Mouse (Mus musculus) spleen, adult 2 months (tissue): ENCODE data around the gene Fam241b. TPM values are rescaled to one million over a fixed set of nuclear protein-coding genes. Genes with fewer than 3 reads are reported as not detected.

Experiments
- DNase-seq, 2 experiments: peaks; one replicate each; pipeline versions ENCODE4 v3.0.0 to v3.0.0-alpha.2; 2012 to 2021; ENCODE audit warnings: low spot score in 2 of 2, low read depth in 1 of 2
- H3K27ac ChIP-seq: fragments of 200-500 bp; 2 replicates; pipeline ENCODE4 v1.5.1; 2012; ENCODE audit warnings: low read length, inconsistent platforms; ENCODE audit not compliant: insufficient read depth
- H3K27me3 ChIP-seq: fragments of 200-500 bp; 2 replicates; pipeline ENCODE4 v1.6.1; 2012; ENCODE audit warnings: mild to moderate bottlenecking, moderate library complexity, low read length, inconsistent platforms; ENCODE audit not compliant: control insufficient read depth, insufficient read depth
- H3K36me3 ChIP-seq: fragments of 200-500 bp; 2 replicates; pipeline ENCODE4 v1.6.1; 2012; ENCODE audit warnings: mild to moderate bottlenecking, low read length, inconsistent platforms; ENCODE audit not compliant: control insufficient read depth, insufficient read depth
- H3K4me1 ChIP-seq: fragments of 200-500 bp; 2 replicates; pipeline ENCODE4 v1.6.1; 2011; ENCODE audit warnings: inconsistent platforms; ENCODE audit not compliant: control insufficient read depth, insufficient read depth, insufficient read length
- H3K4me3 ChIP-seq: fragments of 200-500 bp; 2 replicates; pipeline ENCODE4 v1.5.1; 2011; ENCODE audit warnings: mild to moderate bottlenecking, inconsistent platforms; ENCODE audit not compliant: insufficient read depth, insufficient read length; ENCODE audit errors: extremely low read depth
- CTCF ChIP-seq: fragments of 200-500 bp; IDR thresholded peaks from 2 replicates; pipeline ENCODE4 v1.5.1; 2011; ENCODE audit warnings: mild to moderate bottlenecking, inconsistent platforms; ENCODE audit not compliant: insufficient read depth, insufficient read length, insufficient replicate concordance; ENCODE audit errors: extremely low read depth
- POLR2A ChIP-seq: fragments of 200-500 bp; IDR thresholded peaks from 2 replicates; pipeline ENCODE4 v1.6.1; 2011; ENCODE audit warnings: low read depth, low read length, inconsistent platforms
- WGBS: fragments of 180-500 bp; shearing (Covaris S2); methylation state at CpG from one replicate; pipeline ENCODE4 v1.1.7; 2018; 5-methylcytosine and 5-hydroxymethylcytosine counted together
- polyA plus RNA-seq: library from polyadenylated mRNA; depleted of rRNA; stranded (reverse); fragments of >200 nt; gene quantifications from 2 replicates; pipeline ENCODE4 v1.2.3, GENCODE M21; 2012; rRNA removed

The Fam241b gene
- polyA plus RNA-seq, 1 experiment, result 0.68 TPM

- no peak for DNase-seq
- Histone ChIP-seq H3K4me3 (no peak overlapping the region), H3K4me1 (no peaks in the 10 kb centered on the region), H3K36me3 (no peaks in the 10 kb centered on the region), H3K27ac (no peak overlapping the region), H3K27me3 (no peaks in the 10 kb centered on the region)
- WGBS, result 61% methylated on average over 16 of the region's 16 CpGs
- TF ChIP-seq POLR2A (no peak), CTCF (no peak)
Observed at GRCm38 (mm10) chr10:62060224-62060913, 83.4 kb downstream of the Fam241b start.

GRCm38 (mm10) chr10:62058508-62059375 is 85.0 kb downstream of the Fam241b start:
- Histone ChIP-seq H3K27me3 (no peaks in the 10 kb centered on the region), H3K36me3 (no peaks in the 10 kb centered on the region), H3K4me1 (no peaks in the 10 kb centered on the region), H3K4me3 (no peak overlapping the region), H3K27ac (no peak overlapping the region)
- DNase-seq, result no peak
- no peak for TF ChIP-seq CTCF
- no peak for TF ChIP-seq POLR2A
- 78% methylated on average over 13 of the region's 13 CpGs for WGBS

Other genes starting within 250 kb of the Fam241b start
- 0.92 and 0.93 TPM in 2 replicates for gene Col13a1, start 164.8 kb downstream of the Fam241b start, polyA plus RNA-seq
- gene Neurog3, start 10.8 kb downstream of the Fam241b start, polyA plus RNA-seq, result not detected in 2 replicates
- gene Tspan15, start 87.3 kb upstream of the Fam241b start, polyA plus RNA-seq, result 39.2 and 46.1 TPM in 2 replicates
- not detected in 2 replicates for gene Tacr2, start 108.5 kb upstream of the Fam241b start, polyA plus RNA-seq
- 31.0 and 38.5 TPM in 2 replicates for gene Hk1, start 236.0 kb upstream of the Fam241b start, polyA plus RNA-seq